Mouse (Mus musculus) hindbrain, embryonic 13.5 days (tissue): ENCODE measurements around the gene Plcb3. TPM values are rescaled to one million over a fixed set of nuclear protein-coding genes. Genes with fewer than 3 reads are reported as not detected.

Experiments
- ATAC-seq: fragments of 200-750 bp; cut with Nextera tagmentation; 2 replicates; pipeline ENCODE4 v1.8.0; 2017; ENCODE audit warnings: moderate TSS enrichment; ENCODE audit not compliant: low FRiP score
- H3K27ac ChIP-seq: fragments of 300-500 bp; sonication (generic); 2 replicates; pipeline ENCODE4 v1.5.1; 2015; ENCODE audit warnings: inconsistent platforms, mild to moderate bottlenecking, moderate library complexity
- H3K27me3 ChIP-seq: fragments of 300-500 bp; sonication (generic); 2 replicates; pipeline ENCODE4 v1.6.1; 2015; ENCODE audit warnings: mild to moderate bottlenecking, inconsistent platforms
- H3K36me3 ChIP-seq: fragments of 300-500 bp; sonication (generic); 2 replicates; pipeline ENCODE4 v1.6.1; 2015; ENCODE audit warnings: mild to moderate bottlenecking, inconsistent platforms
- H3K4me1 ChIP-seq: fragments of 300-500 bp; sonication (generic); replicated peaks from 2 replicates; pipeline ENCODE4 v1.6.1; 2015; ENCODE audit warnings: inconsistent platforms
- H3K4me2 ChIP-seq: fragments of 300-500 bp; sonication (generic); 2 replicates; pipeline ENCODE4 v1.6.1; 2015; ENCODE audit warnings: inconsistent platforms, mild to moderate bottlenecking, moderate library complexity
- H3K4me3 ChIP-seq: fragments of 300-500 bp; sonication (generic); 2 replicates; pipeline ENCODE4 v1.5.1; 2015; ENCODE audit warnings: mild to moderate bottlenecking, inconsistent platforms
- H3K9ac ChIP-seq: fragments of 300-500 bp; sonication (generic); 2 replicates; pipeline ENCODE4 v1.6.1; 2015; ENCODE audit warnings: mild to moderate bottlenecking, inconsistent platforms
- H3K9me3 ChIP-seq: fragments of 300-500 bp; sonication (generic); 2 replicates; pipeline ENCODE4 v1.6.1; 2016; ENCODE audit warnings: inconsistent platforms
- WGBS: fragments of 180-500 bp; shearing (Covaris S2); methylation state at CpG from one replicate; pipeline ENCODE4 v1.1.7; 2015; 5-methylcytosine and 5-hydroxymethylcytosine counted together
- polyA plus RNA-seq: library from polyadenylated mRNA; unstranded; fragments of >200 nt; fragmentation: Nextera tagmentation; extraction: Ambion mirVana; gene quantifications from 2 replicates; pipeline ENCODE4 v1.2.1, GENCODE M21; 2015

Plcb3 gene
- polyA plus RNA-seq, 1 experiment from 2014 or later, result 11.7 TPM

GRCm38 (mm10) chr19:6987061-6987903 is 11.0 kb upstream of the Plcb3 start, which contains the start of gene Vegfb:
Gene Vegfb (minus strand): TSS chr19:6987651.
- Histone ChIP-seq H3K4me2 (peak within 1 kb of the TSS; percentile 93), H3K9me3 (no peaks in the 10 kb centered on the region), H3K27me3 (no peaks in the 10 kb centered on the region), H3K9ac (peak within 1 kb of the TSS; percentile 82), H3K27ac (peak within 1 kb of the TSS; percentile 76), H3K4me3 (peak within 1 kb of the TSS; percentile 57), H3K4me1 (peaks cover 33% of the 10 kb centered on the region), H3K36me3 (peaks cover 27% of the 10 kb centered on the region)
- WGBS, result under 1% methylated on average over 64 of the region's 85 CpGs
- peak; percentile 59 for ATAC-seq

- no peaks in the 10 kb centered on the region for H3K9me3 ChIP-seq
- H3K27ac ChIP-seq, result 0 out of 2 replicates have a peak overlapping the region, but pooled peaks have one; percentile 76
- H3K4me3 ChIP-seq, result peak overlapping the region; percentile 57; the same call in 1 of the 2 replicates
- ATAC-seq, result no peak
- H3K27me3 ChIP-seq, result no peaks in the 10 kb centered on the region
- H3K36me3 ChIP-seq, result peaks cover 29% of the 10 kb centered on the region
- H3K4me2 ChIP-seq, result peak overlapping the region; percentile 93
- H3K9ac ChIP-seq, result peak overlapping the region; percentile 82; the same call in 1 of the 2 replicates
- WGBS, result 84% methylated on average over 10 of the region's 10 CpGs
- peaks cover 26% of the 10 kb centered on the region for H3K4me1 ChIP-seq
These were observed 9.9 kb upstream of the Plcb3 start for GRCm38 (mm10) chr19:6985951-6986708.

GRCm38 (mm10) chr19:6985300-6985699 is 9.0 kb upstream of the Plcb3 start:
- Histone ChIP-seq H3K9me3 (no peaks in the 10 kb centered on the region), H3K27ac (no peak overlapping the region)

GRCm38 (mm10) chr19:6983621-6984020 is 7.4 kb upstream of the Plcb3 start:
- no peak for ATAC-seq
- no peak overlapping the region for H3K4me2 ChIP-seq
- peaks cover 43% of the 10 kb centered on the region for H3K4me1 ChIP-seq
- H3K36me3 ChIP-seq, result peaks cover 29% of the 10 kb centered on the region
- H3K27ac ChIP-seq, result no peak overlapping the region
- WGBS, result 27% methylated on average over 5 of the region's 5 CpGs
- no peaks in the 10 kb centered on the region for H3K9me3 ChIP-seq
- no peak overlapping the region for H3K9ac ChIP-seq
- H3K27me3 ChIP-seq, result no peaks in the 10 kb centered on the region
- H3K4me3 ChIP-seq, result no peak overlapping the region

More at GRCm38 (mm10) chr19:6985300-6985699, 9.0 kb upstream of the Plcb3 start:
- H3K9ac ChIP-seq, result no peak overlapping the region; the same call in 1 of the 2 replicates
- H3K27me3 ChIP-seq, result no peaks in the 10 kb centered on the region
- 90% methylated on average over 19 of the region's 19 CpGs for WGBS
- no peak overlapping the region for H3K4me3 ChIP-seq
- no peak for ATAC-seq
- H3K36me3 ChIP-seq, result peaks cover 29% of the 10 kb centered on the region
- H3K4me2 ChIP-seq, result no peak overlapping the region
- peaks cover 31% of the 10 kb centered on the region for H3K4me1 ChIP-seq

- Histone ChIP-seq H3K4me1 (peaks cover 47% of the 10 kb centered on the region), H3K36me3 (peaks cover 48% of the 10 kb centered on the region), H3K27ac (no peak overlapping the region), H3K9me3 (no peaks in the 10 kb centered on the region), H3K4me3 (0 out of 2 replicates have a peak overlapping the region, but pooled peaks have one; percentile 67), H3K27me3 (no peaks in the 10 kb centered on the region), H3K4me2 (no peak overlapping the region), H3K9ac (no peak overlapping the region)
- 92% methylated on average over 4 of the region's 4 CpGs for WGBS
- ATAC-seq, result no peak
These were observed 5.2 kb upstream of the Plcb3 start for GRCm38 (mm10) chr19:6981465-6981864.

- peaks cover 49% of the 10 kb centered on the region for H3K4me1 ChIP-seq
These were observed 4.3 kb upstream of the Plcb3 start, which contains the start of gene Fkbp2 for GRCm38 (mm10) chr19:6980381-6981093. Gene Fkbp2 (minus strand): TSS chr19:6980501.

GRCm38 (mm10) chr19:6979486-6980380 is 3.5 kb upstream of the Plcb3 start:
- no peaks in the 10 kb centered on the region for H3K27me3 ChIP-seq
- peak overlapping the region; percentile 95 for H3K4me2 ChIP-seq
- H3K27ac ChIP-seq, result peak overlapping the region; percentile 97
- peaks cover 49% of the 10 kb centered on the region for H3K4me1 ChIP-seq
- peaks cover 40% of the 10 kb centered on the region for H3K36me3 ChIP-seq
- peak overlapping the region; percentile 85 for H3K9ac ChIP-seq
- peak; percentile 87 for ATAC-seq
- WGBS, result under 1% methylated on average over 59 of the region's 59 CpGs
- H3K4me3 ChIP-seq, result peak overlapping the region; percentile 67
- no peaks in the 10 kb centered on the region for H3K9me3 ChIP-seq

More at GRCm38 (mm10) chr19:6980381-6981093, 4.3 kb upstream of the Plcb3 start, which contains the start of gene Fkbp2:
- H3K36me3 ChIP-seq, result peaks cover 48% of the 10 kb centered on the region
- H3K27ac ChIP-seq, result peak within 1 kb of the TSS; percentile 97
- peak within 1 kb of the TSS; percentile 67 for H3K4me3 ChIP-seq
- peak within 1 kb of the TSS; percentile 85 for H3K9ac ChIP-seq
- H3K27me3 ChIP-seq, result no peaks in the 10 kb centered on the region
- WGBS, result 3% methylated on average over 38 of the region's 38 CpGs
- no peaks in the 10 kb centered on the region for H3K9me3 ChIP-seq
- peak within 1 kb of the TSS; percentile 95 for H3K4me2 ChIP-seq
- ATAC-seq, result peak; percentile 90

GRCm38 (mm10) chr19:6979001-6979479 is 2.8 kb upstream of the Plcb3 start:
- WGBS, result 8% methylated on average over 11 of the region's 11 CpGs
- H3K4me2 ChIP-seq, result peak overlapping the region; percentile 95
- ATAC-seq, result no peak
- peak overlapping the region; percentile 97 for H3K27ac ChIP-seq
- no peaks in the 10 kb centered on the region for H3K9me3 ChIP-seq
- peaks cover 50% of the 10 kb centered on the region for H3K4me1 ChIP-seq
- peak overlapping the region; percentile 85 for H3K9ac ChIP-seq
- H3K4me3 ChIP-seq, result peak overlapping the region; percentile 67
- peaks cover 36% of the 10 kb centered on the region for H3K36me3 ChIP-seq
- H3K27me3 ChIP-seq, result no peaks in the 10 kb centered on the region

- Histone ChIP-seq H3K9me3 (no peaks in the 10 kb centered on the region), H3K36me3 (peaks cover 32% of the 10 kb centered on the region), H3K27ac (peak overlapping the region; percentile 97; the same call in 1 of the 2 replicates), H3K27me3 (no peaks in the 10 kb centered on the region), H3K9ac (peak overlapping the region; percentile 85), H3K4me3 (peak overlapping the region; percentile 67), H3K4me2 (peak overlapping the region; percentile 95), H3K4me1 (peaks cover 55% of the 10 kb centered on the region)
- 44% methylated on average over 3 of the region's 3 CpGs for WGBS
- no peak for ATAC-seq
These were observed 2.3 kb upstream of the Plcb3 start for GRCm38 (mm10) chr19:6978639-6978974.

- peak overlapping the region; percentile 85 for H3K9ac ChIP-seq
- H3K27ac ChIP-seq, result peak overlapping the region; percentile 97
- H3K27me3 ChIP-seq, result no peaks in the 10 kb centered on the region
- peak overlapping the region; percentile 67 for H3K4me3 ChIP-seq
- peaks cover 28% of the 10 kb centered on the region for H3K36me3 ChIP-seq
- peak overlapping the region; percentile 95 for H3K4me2 ChIP-seq
- H3K4me1 ChIP-seq, result peaks cover 56% of the 10 kb centered on the region
- H3K9me3 ChIP-seq, result no peaks in the 10 kb centered on the region
- 84% methylated on average over 13 of the region's 13 CpGs for WGBS
- no peak for ATAC-seq
These were observed 1.7 kb upstream of the Plcb3 start for GRCm38 (mm10) chr19:6977759-6978638.
